Mouse (Mus musculus) hindbrain, embryonic 14.5 days (tissue): Measurements from ENCODE around the gene Syngr1. TPM values are rescaled to one million over a fixed set of nuclear protein-coding genes. Genes with fewer than 3 reads are reported as not detected.

Source experiments
- ATAC-seq: fragments of 200-750 bp; cut with Nextera tagmentation; 2 replicates; pipeline ENCODE4 v1.8.0; 2017; ENCODE audit warnings: moderate number of reproducible peaks, mild to moderate bottlenecking, moderate TSS enrichment, moderate library complexity; ENCODE audit not compliant: low FRiP score
- DNase-seq: peaks from one replicate; pipeline ENCODE4 v3.0.0-alpha.2; 2015; ENCODE audit warnings: low spot score
- H3K27ac ChIP-seq: fragments of 300-500 bp; sonication (generic); 2 replicates; pipeline ENCODE4 v1.5.1; 2014; ENCODE audit warnings: mild to moderate bottlenecking, moderate library complexity
- H3K27me3 ChIP-seq: fragments of 300-500 bp; sonication (generic); 2 replicates; pipeline ENCODE4 v1.6.1; 2014; ENCODE audit warnings: mild to moderate bottlenecking, low read length, mixed read lengths; ENCODE audit not compliant: control insufficient read depth, insufficient read depth
- H3K36me3 ChIP-seq: fragments of 300-500 bp; sonication (generic); replicated peaks from 2 replicates; pipeline ENCODE4 v1.6.1; 2014; ENCODE audit not compliant: control insufficient read depth, insufficient read depth
- H3K4me1 ChIP-seq: fragments of 300-500 bp; sonication (generic); replicated peaks from 2 replicates; pipeline ENCODE4 v1.6.1; 2014; ENCODE audit warnings: antibody characterized with exemption, low read length, mixed read lengths; ENCODE audit not compliant: control insufficient read depth, insufficient read depth
- H3K4me2 ChIP-seq: fragments of 300-500 bp; sonication (generic); replicated peaks from 2 replicates; pipeline ENCODE4 v1.6.1; 2014; ENCODE audit warnings: mild to moderate bottlenecking, moderate library complexity
- H3K4me3 ChIP-seq: fragments of 300-500 bp; sonication (generic); replicated peaks from 2 replicates; pipeline ENCODE4 v1.5.1; 2014; ENCODE audit warnings: mild to moderate bottlenecking, low read length
- H3K9ac ChIP-seq: fragments of 300-500 bp; sonication (generic); 2 replicates; pipeline ENCODE4 v1.6.1; 2014
- H3K9me3 ChIP-seq: fragments of 300-500 bp; sonication (generic); 2 replicates; pipeline ENCODE4 v1.6.1; 2016; ENCODE audit warnings: low read length; ENCODE audit not compliant: control insufficient read depth
- WGBS: fragments of 180-500 bp; shearing (Covaris S2); extraction: QIAGEN DNeasy Blood & Tissue Kit; methylation state at CpG from one replicate; pipeline ENCODE4 v1.1.7; 2014; 5-methylcytosine and 5-hydroxymethylcytosine counted together
- polyA plus RNA-seq: library from polyadenylated mRNA; unstranded; fragments of >200 nt; fragmentation: Nextera tagmentation; extraction: Ambion mirVana; gene quantifications from 2 replicates; pipeline ENCODE4 v1.2.1, GENCODE M21; 2014

Gene Syngr1
- polyA plus RNA-seq, 1 experiment from 2014 or later, result 37.0 TPM

GRCm38 (mm10) chr15:80065414-80065813 is 25.7 kb upstream of the Syngr1 start:
- Histone ChIP-seq H3K36me3 (no peaks in the 10 kb centered on the region), H3K9me3 (no peaks in the 10 kb centered on the region), H3K9ac (no peak overlapping the region), H3K4me3 (no peak overlapping the region), H3K27ac (no peak overlapping the region), H3K4me1 (no peaks in the 10 kb centered on the region), H3K4me2 (no peak overlapping the region), H3K27me3 (no peaks in the 10 kb centered on the region)
- DNase-seq (no peak), ATAC-seq (no peak)
- WGBS, result 13% methylated on average over 13 of the region's 13 CpGs

DNA sequence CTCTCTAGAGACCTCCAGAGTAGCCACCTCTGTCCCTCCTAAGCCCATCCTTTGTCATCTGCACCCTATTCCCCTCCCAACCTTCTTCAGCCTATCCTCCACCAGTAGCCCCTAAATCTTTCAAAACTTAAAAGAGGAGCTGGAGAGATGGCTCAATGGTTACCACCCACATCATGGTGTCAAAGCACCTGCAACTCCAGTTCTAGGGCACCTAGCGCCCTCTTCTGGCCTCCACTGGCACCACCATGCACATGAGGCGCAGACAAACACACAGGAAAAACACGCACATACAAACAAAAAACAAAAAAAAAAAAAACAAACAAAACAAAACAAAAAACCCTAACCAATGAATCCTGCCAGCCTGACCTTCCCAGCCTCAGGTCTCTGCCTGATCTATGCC is 24.6 kb upstream of the Syngr1 start:
- DNase-seq (no peak), ATAC-seq (no peak)
- no peaks in the 10 kb centered on the region for H3K36me3 ChIP-seq
- no peaks in the 10 kb centered on the region for H3K27me3 ChIP-seq
- no peaks in the 10 kb centered on the region for H3K4me1 ChIP-seq
- no peaks in the 10 kb centered on the region for H3K9me3 ChIP-seq
- WGBS, result 58% methylated on average over 3 of the region's 3 CpGs
- no peak overlapping the region for H3K27ac ChIP-seq
- no peak overlapping the region for H3K4me2 ChIP-seq
- no peak overlapping the region for H3K9ac ChIP-seq
- H3K4me3 ChIP-seq, result no peak overlapping the region

DNA sequence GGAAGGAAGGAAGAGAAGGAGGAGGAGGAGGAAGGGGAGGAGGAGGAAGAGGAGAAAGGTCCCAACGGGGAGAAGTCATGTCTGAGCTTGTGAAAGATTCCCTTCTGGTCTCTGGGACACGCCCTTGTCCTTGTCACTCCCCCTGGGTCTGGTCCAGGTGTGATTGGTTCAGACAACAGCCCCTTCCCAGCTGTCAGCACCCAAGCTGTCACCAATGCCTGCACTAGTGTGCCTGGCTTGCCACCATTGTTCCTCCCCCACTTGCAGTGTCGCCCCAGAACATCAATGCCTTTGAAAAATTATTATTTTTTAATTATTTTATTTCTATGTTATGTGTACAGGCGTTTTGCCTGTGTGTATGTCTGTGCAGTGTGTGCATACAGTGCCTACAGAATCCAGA is 22.0 kb upstream of the Syngr1 start:
- 61% methylated on average over 4 of the region's 4 CpGs for WGBS
- no peaks in the 10 kb centered on the region for H3K27me3 ChIP-seq
- H3K9ac ChIP-seq, result no peak overlapping the region

GRCm38 (mm10) chr15:80070095-80070644 is 21.0 kb upstream of the Syngr1 start:
- H3K27ac ChIP-seq, result no peak overlapping the region
- H3K4me3 ChIP-seq, result no peak overlapping the region
- no peak overlapping the region for H3K4me2 ChIP-seq
- WGBS, result 62% methylated on average over 8 of the region's 8 CpGs
- no peaks in the 10 kb centered on the region for H3K27me3 ChIP-seq
- no peaks in the 10 kb centered on the region for H3K36me3 ChIP-seq
- ATAC-seq (no peak), DNase-seq (no peak)
- no peak overlapping the region for H3K9ac ChIP-seq
- no peaks in the 10 kb centered on the region for H3K9me3 ChIP-seq
- no peaks in the 10 kb centered on the region for H3K4me1 ChIP-seq

More for the DNA sequence above, 22.0 kb upstream of the Syngr1 start:
- Histone ChIP-seq H3K27ac (no peak overlapping the region), H3K36me3 (no peaks in the 10 kb centered on the region), H3K9me3 (no peaks in the 10 kb centered on the region), H3K4me2 (no peak overlapping the region), H3K4me1 (no peaks in the 10 kb centered on the region), H3K4me3 (no peak overlapping the region)
- ATAC-seq, result no peak
- DNase-seq, result no peak

GRCm38 (mm10) chr15:80071951-80072437 is 19.1 kb upstream of the Syngr1 start:
- no peak overlapping the region for H3K27ac ChIP-seq
- no peak overlapping the region for H3K9ac ChIP-seq
- no peaks in the 10 kb centered on the region for H3K4me1 ChIP-seq
- no peak overlapping the region for H3K4me3 ChIP-seq
- 45% methylated on average over 9 of the region's 9 CpGs for WGBS
- DNase-seq (no peak), ATAC-seq (no peak)
- H3K27me3 ChIP-seq, result no peaks in the 10 kb centered on the region
- H3K9me3 ChIP-seq, result no peaks in the 10 kb centered on the region
- H3K36me3 ChIP-seq, result peaks cover 7% of the 10 kb centered on the region; the same call in 1 of the 2 replicates
- H3K4me2 ChIP-seq, result no peak overlapping the region

DNA sequence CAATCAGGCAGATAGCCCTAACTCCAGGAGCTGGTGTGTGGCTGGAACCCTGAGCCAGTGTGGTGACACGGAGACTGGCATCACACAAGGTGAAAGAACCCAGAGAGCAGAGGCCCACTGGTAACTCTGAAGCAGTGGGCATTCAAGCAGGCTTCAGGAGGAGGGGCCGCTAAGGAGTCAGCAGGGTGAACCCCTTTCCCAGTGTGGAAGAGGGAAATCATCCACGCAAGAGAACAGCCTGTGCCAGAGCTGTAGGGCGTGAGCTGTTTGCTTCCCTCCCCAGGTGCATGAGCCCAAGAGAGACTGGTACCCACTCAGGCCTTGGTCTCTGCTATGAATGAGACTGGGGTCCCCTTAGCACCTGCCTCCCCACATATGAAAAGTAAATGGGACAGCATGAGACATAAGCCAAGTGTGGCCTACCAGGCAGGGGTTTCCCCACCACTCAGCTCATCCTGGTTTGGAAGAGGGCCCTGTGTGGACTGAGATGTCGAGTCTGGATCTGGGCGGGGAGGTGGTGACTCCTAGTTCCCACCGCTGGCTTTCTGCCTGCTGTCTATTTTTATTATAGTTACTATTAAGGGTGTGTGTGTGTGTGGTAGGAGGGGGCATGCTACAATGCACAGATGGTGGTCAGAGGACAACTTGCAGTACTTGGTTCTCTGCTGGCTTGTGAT is 18.4 kb upstream of the Syngr1 start:
- no peak for ATAC-seq
- DNase-seq, result no peak
- H3K9me3 ChIP-seq, result no peaks in the 10 kb centered on the region
- H3K27me3 ChIP-seq, result no peaks in the 10 kb centered on the region
- H3K4me3 ChIP-seq, result no peak overlapping the region
- H3K36me3 ChIP-seq, result peaks cover 14% of the 10 kb centered on the region
- H3K27ac ChIP-seq, result no peak overlapping the region
- no peaks in the 10 kb centered on the region for H3K4me1 ChIP-seq
- H3K9ac ChIP-seq, result no peak overlapping the region
- WGBS, result 76% methylated on average over 7 of the region's 7 CpGs
- no peak overlapping the region for H3K4me2 ChIP-seq

DNA sequence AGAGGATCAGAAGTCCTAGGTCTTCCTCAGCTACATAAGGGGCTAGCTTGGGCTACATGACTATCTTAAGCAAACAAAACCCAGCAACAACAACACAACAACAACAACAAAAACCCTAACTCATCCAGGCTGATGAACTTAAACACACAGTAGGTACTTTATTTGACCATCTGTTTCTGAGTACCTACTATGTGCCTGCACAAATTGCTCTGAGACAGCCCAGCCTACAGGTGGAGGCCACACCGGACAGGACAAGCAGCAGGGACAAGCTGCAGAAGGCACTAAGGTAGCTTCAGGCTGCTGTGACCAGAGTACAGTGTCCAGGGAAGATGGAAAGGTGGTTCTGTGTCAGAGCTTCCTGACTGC is 17.9 kb upstream of the Syngr1 start:
- no peak for DNase-seq
- WGBS, result 97% methylated on average over 1 of the region's 1 CpGs
- H3K27me3 ChIP-seq, result no peaks in the 10 kb centered on the region

DNA sequence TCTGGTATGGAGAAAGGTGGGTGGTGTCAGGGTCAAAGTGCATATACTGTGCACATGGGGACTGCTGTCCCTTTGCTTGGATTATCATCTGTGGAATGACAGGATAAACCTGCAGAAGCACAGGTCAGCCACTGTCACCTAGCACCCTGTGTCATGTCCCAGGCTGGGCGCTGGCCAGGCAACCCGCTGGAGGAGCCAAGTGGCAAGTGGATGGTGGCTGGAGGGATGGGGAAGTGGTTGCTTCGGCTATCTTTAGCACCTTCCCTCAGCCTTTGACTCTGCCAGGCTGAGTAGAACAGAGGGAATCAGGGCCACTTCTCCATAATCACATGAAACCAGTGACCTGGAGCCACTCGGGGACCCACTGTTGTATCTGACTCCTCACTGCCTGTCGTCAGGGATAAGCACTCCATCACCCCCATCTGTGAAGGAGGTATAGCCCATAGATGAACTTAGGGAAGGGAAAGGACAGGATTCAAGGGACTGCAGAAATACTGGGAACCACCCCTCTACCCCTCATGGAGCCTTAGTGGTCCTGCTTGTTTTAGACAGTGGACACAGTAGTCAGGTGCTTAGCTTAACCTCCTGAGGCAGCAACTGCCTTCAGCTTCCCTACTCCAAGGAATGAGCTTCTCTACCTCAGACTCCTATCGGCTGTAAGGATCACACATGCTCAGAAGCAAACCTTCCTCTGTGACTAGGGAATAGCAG is 16.3 kb upstream of the Syngr1 start:
- H3K4me2 ChIP-seq, result no peak overlapping the region
- no peak for DNase-seq
- no peaks in the 10 kb centered on the region for H3K4me1 ChIP-seq
- no peaks in the 10 kb centered on the region for H3K9me3 ChIP-seq
- no peak overlapping the region for H3K27ac ChIP-seq
- H3K36me3 ChIP-seq, result peaks cover 35% of the 10 kb centered on the region
- no peak overlapping the region for H3K4me3 ChIP-seq
- WGBS, result 73% methylated on average over 6 of the region's 6 CpGs
- ATAC-seq, result no peak
- no peaks in the 10 kb centered on the region for H3K27me3 ChIP-seq
- no peak overlapping the region for H3K9ac ChIP-seq

More for the DNA sequence above, 17.9 kb upstream of the Syngr1 start:
- Histone ChIP-seq H3K4me1 (no peaks in the 10 kb centered on the region), H3K27ac (no peak overlapping the region), H3K9me3 (no peaks in the 10 kb centered on the region), H3K9ac (no peak overlapping the region), H3K36me3 (peaks cover 19% of the 10 kb centered on the region), H3K4me3 (no peak overlapping the region), H3K4me2 (no peak overlapping the region)
- no peak for ATAC-seq

- no peak overlapping the region for H3K4me2 ChIP-seq
- no peaks in the 10 kb centered on the region for H3K9me3 ChIP-seq
- H3K4me3 ChIP-seq, result no peak overlapping the region
- H3K9ac ChIP-seq, result no peak overlapping the region
- no peak overlapping the region for H3K27ac ChIP-seq
- 57% methylated on average over 3 of the region's 3 CpGs for WGBS
- DNase-seq, result no peak
- no peaks in the 10 kb centered on the region for H3K27me3 ChIP-seq
- ATAC-seq, result no peak
- no peaks in the 10 kb centered on the region for H3K4me1 ChIP-seq
- peaks cover 40% of the 10 kb centered on the region for H3K36me3 ChIP-seq
Observed at GRCm38 (mm10) chr15:80075374-80075694, 15.8 kb upstream of the Syngr1 start.
